Mouse (Mus musculus) bone marrow macrophage, adult 2 months (primary cell): ENCODE results near the gene Scd1.

Experiments used
- CTCF ChIP-seq: IDR thresholded peaks from 2 replicates; pipeline ENCODE4 v1.5.1; 2012; ENCODE audit warnings: low read depth, mild to moderate bottlenecking, low read length, moderate library complexity
- POLR2A ChIP-seq: IDR thresholded peaks from 2 replicates; pipeline ENCODE4 v1.6.1; 2012; ENCODE audit warnings: mild to moderate bottlenecking, low read depth, low read length, borderline replicate concordance

- TF ChIP-seq POLR2A (no peak), CTCF (no peak)
Measured at GRCm38 (mm10) chr19:44351756-44352155, 55.9 kb downstream of the Scd1 start.
